Mouse (Mus musculus) kidney, adult 2 months (tissue): ENCODE data around the gene Cpm.

ENCODE experiments used
- CTCF ChIP-seq: fragments of 200-500 bp; conservative IDR thresholded peaks from 2 replicates; pipeline ENCODE4 v1.5.1; 2011; ENCODE audit warnings: low read depth, mild to moderate bottlenecking, control low read depth, low read length, moderate library complexity, mixed read lengths; ENCODE audit not compliant: insufficient read depth, insufficient read length
- POLR2A ChIP-seq: fragments of 200-500 bp; IDR thresholded peaks from one replicate; pipeline ENCODE4 v1.6.1; 2011; ENCODE audit warnings: low read depth, low read length, control low read depth

- TF ChIP-seq CTCF = no peak
- TF ChIP-seq POLR2A = no peak
These were observed 13.4 kb downstream of the Cpm start for GRCm38 (mm10) chr10:117642491-117643262.
